Mouse (Mus musculus): ENCODE data around the gene Smpd2. TPM values are rescaled to one million over a fixed set of nuclear protein-coding genes. Genes with fewer than 3 reads are reported as not detected.

Gene Smpd2
- polyA plus RNA-seq, 1 experiment: 72.7 TPM

DNA sequence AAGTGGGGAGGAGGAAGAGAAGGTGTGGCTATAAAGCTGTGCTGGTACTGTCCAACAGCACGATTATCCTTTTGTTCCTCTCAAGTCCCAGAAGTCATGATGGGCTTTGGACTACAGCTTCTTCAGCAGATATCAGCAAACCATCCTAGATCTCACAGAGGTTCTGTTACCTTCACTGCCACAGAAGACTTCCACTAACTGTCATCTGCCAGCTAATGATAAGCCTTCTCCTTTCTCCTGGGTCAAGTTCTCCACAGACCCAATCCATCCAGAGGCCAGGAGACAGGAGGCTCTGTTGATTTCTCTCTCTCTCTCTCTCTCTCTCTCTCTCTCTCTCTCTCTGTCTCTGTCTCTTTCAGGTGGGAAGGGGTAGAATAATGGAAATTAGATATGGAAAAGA is 42.0 kb downstream of the Smpd2 start:
- Histone ChIP-seq H3K4me3 (replicated peaks; ENCODE audit: extremely low read depth, low read depth, low read length) (no peak overlapping the region), H3K4me1 (ENCODE audit: control insufficient read depth, insufficient read depth, low read length) (no peaks in the 10 kb centered on the region; the same call in none of the 2 replicates)
- no peak for TF ChIP-seq CTCF (IDR thresholded peaks at IDR 0.05; ENCODE audit: insufficient read depth, low read length)
- TF ChIP-seq POLR2A (IDR thresholded peaks at IDR 0.05; ENCODE audit: borderline replicate concordance, extremely low read depth, low read depth, low read length): no peak
- WGBS: 57% methylated on average over 1 of the region's 1 CpGs
- DNase-seq: no peak

Other genes starting within 250 kb of the Smpd2 start
- 10.8 and 13.6 TPM in 2 replicates for gene Fig4, start 187.1 kb downstream of the Smpd2 start, polyA plus RNA-seq (2012; rRNA removed)
- 0.38 and 0.56 TPM in 2 replicates for gene Ak9, start 186.4 kb downstream of the Smpd2 start, polyA plus RNA-seq (2012; rRNA removed)
- 13.1 and 14.5 TPM in 2 replicates for gene Zbtb24, start 40.0 kb downstream of the Smpd2 start, polyA plus RNA-seq (2012; rRNA removed)
- 56.3 and 70.7 TPM in 2 replicates for gene Mical1, start 14.1 kb downstream of the Smpd2 start, polyA plus RNA-seq (2012; rRNA removed)
- gene Ppil6, start 70 bp upstream of the Smpd2 start, polyA plus RNA-seq (2012; rRNA removed): 2.4 and 4.2 TPM in 2 replicates
- 93.4 and 131 TPM in 2 replicates for gene Cd164, start 29.0 kb upstream of the Smpd2 start, polyA plus RNA-seq (2012; rRNA removed)
- 6.2 and 8.5 TPM in 2 replicates for gene Ccdc162, start 226.3 kb upstream of the Smpd2 start, polyA plus RNA-seq (2012; rRNA removed)